Mouse (Mus musculus) intestine, embryonic 15.5 days (tissue): ENCODE measurements around the gene Pde8b. TPM values are rescaled to one million over a fixed set of nuclear protein-coding genes. Genes with fewer than 3 reads are reported as not detected.

ENCODE experiments used
- ATAC-seq: fragments of 200-750 bp; cut with Nextera tagmentation; 2 replicates; pipeline ENCODE4 v1.8.0; 2017; ENCODE audit warnings: moderate TSS enrichment, moderate library complexity
- H3K27ac ChIP-seq: fragments of 300-500 bp; sonication (generic); 2 replicates; pipeline ENCODE4 v1.5.1; 2015; ENCODE audit warnings: mild to moderate bottlenecking, inconsistent platforms
- H3K27me3 ChIP-seq: fragments of 300-500 bp; sonication (generic); replicated peaks from 2 replicates; pipeline ENCODE4 v1.6.1; 2015; ENCODE audit warnings: inconsistent platforms
- H3K36me3 ChIP-seq: fragments of 300-500 bp; sonication (generic); 2 replicates; pipeline ENCODE4 v1.6.1; 2015; ENCODE audit warnings: inconsistent platforms
- H3K4me1 ChIP-seq: fragments of 300-500 bp; sonication (generic); replicated peaks from 2 replicates; pipeline ENCODE4 v1.6.1; 2015; ENCODE audit warnings: inconsistent platforms
- H3K4me2 ChIP-seq: fragments of 300-500 bp; sonication (generic); replicated peaks from 2 replicates; pipeline ENCODE4 v1.6.1; 2015; ENCODE audit warnings: mild to moderate bottlenecking, inconsistent platforms
- H3K4me3 ChIP-seq: fragments of 300-500 bp; sonication (generic); replicated peaks from 2 replicates; pipeline ENCODE4 v1.5.1; 2015; ENCODE audit warnings: inconsistent platforms
- H3K9ac ChIP-seq: fragments of 300-500 bp; sonication (generic); 2 replicates; pipeline ENCODE4 v1.6.1; 2015; ENCODE audit warnings: inconsistent platforms
- H3K9me3 ChIP-seq: fragments of 300-500 bp; sonication (generic); 2 replicates; pipeline ENCODE4 v1.6.1; 2016; ENCODE audit warnings: inconsistent platforms
- WGBS: fragments of 180-500 bp; shearing (Covaris S2); methylation state at CpG from one replicate; pipeline ENCODE4 v1.1.7; 2015; 5-methylcytosine and 5-hydroxymethylcytosine counted together
- polyA plus RNA-seq: library from polyadenylated mRNA; unstranded; fragments of >200 nt; fragmentation: Nextera tagmentation; extraction: Ambion mirVana; gene quantifications from 2 replicates; pipeline ENCODE4 v1.2.1, GENCODE M21; 2015

Gene Pde8b
- polyA plus RNA-seq, 1 experiment from 2014 or later: 9.5 TPM

GRCm38 (mm10) chr13:95086033-95086432, 164.1 kb downstream of the Pde8b start:
- no peak for ATAC-seq
- 73% methylated on average over 5 of the region's 5 CpGs for WGBS
- Histone ChIP-seq H3K4me2 (no peak overlapping the region), H3K9me3 (no peaks in the 10 kb centered on the region), H3K27me3 (no peaks in the 10 kb centered on the region), H3K36me3 (no peaks in the 10 kb centered on the region), H3K4me1 (no peaks in the 10 kb centered on the region), H3K27ac (no peak overlapping the region), H3K4me3 (no peak overlapping the region), H3K9ac (no peak overlapping the region)

- no peaks in the 10 kb centered on the region for H3K27me3 ChIP-seq
- H3K4me1 ChIP-seq: no peaks in the 10 kb centered on the region
- H3K36me3 ChIP-seq: no peaks in the 10 kb centered on the region
- H3K9me3 ChIP-seq: no peaks in the 10 kb centered on the region
- H3K9ac ChIP-seq: no peak overlapping the region
- ATAC-seq: no peak
- no peak overlapping the region for H3K27ac ChIP-seq
- no peak overlapping the region for H3K4me2 ChIP-seq
- WGBS: 85% methylated on average over 3 of the region's 3 CpGs
- no peak overlapping the region for H3K4me3 ChIP-seq
Observed at GRCm38 (mm10) chr13:95082611-95083010, 167.5 kb downstream of the Pde8b start.

- H3K27ac ChIP-seq: no peak overlapping the region
- no peak overlapping the region for H3K4me3 ChIP-seq
- H3K9me3 ChIP-seq: no peaks in the 10 kb centered on the region
- no peaks in the 10 kb centered on the region for H3K27me3 ChIP-seq
- no peak for ATAC-seq
- no peak overlapping the region for H3K9ac ChIP-seq
- H3K4me1 ChIP-seq: no peaks in the 10 kb centered on the region
- WGBS: 81% methylated on average over 7 of the region's 7 CpGs
- H3K36me3 ChIP-seq: no peaks in the 10 kb centered on the region
- H3K4me2 ChIP-seq: no peak overlapping the region
Observed at GRCm38 (mm10) chr13:95081082-95081481, 169.1 kb downstream of the Pde8b start.

GRCm38 (mm10) chr13:95078492-95078891, 171.6 kb downstream of the Pde8b start:
- Histone ChIP-seq H3K27me3 (no peaks in the 10 kb centered on the region), H3K4me3 (no peak overlapping the region), H3K36me3 (no peaks in the 10 kb centered on the region), H3K27ac (no peak overlapping the region), H3K9ac (no peak overlapping the region), H3K9me3 (no peaks in the 10 kb centered on the region), H3K4me1 (no peaks in the 10 kb centered on the region), H3K4me2 (no peak overlapping the region)
- 65% methylated on average over 6 of the region's 6 CpGs for WGBS
- ATAC-seq: no peak

GRCm38 (mm10) chr13:95077688-95078087, 172.4 kb downstream of the Pde8b start:
- H3K27me3 ChIP-seq: no peaks in the 10 kb centered on the region
- no peak overlapping the region for H3K4me3 ChIP-seq
- H3K9ac ChIP-seq: no peak overlapping the region
- no peak for ATAC-seq
- H3K9me3 ChIP-seq: no peaks in the 10 kb centered on the region
- H3K4me2 ChIP-seq: no peak overlapping the region
- 81% methylated on average over 3 of the region's 3 CpGs for WGBS
- H3K27ac ChIP-seq: no peak overlapping the region
- no peaks in the 10 kb centered on the region for H3K4me1 ChIP-seq
- no peaks in the 10 kb centered on the region for H3K36me3 ChIP-seq

GRCm38 (mm10) chr13:95076142-95076541, 174.0 kb downstream of the Pde8b start:
- H3K4me1 ChIP-seq: no peaks in the 10 kb centered on the region
- H3K27ac ChIP-seq: no peak overlapping the region
- no peak for ATAC-seq
- H3K9me3 ChIP-seq: no peaks in the 10 kb centered on the region
- no peaks in the 10 kb centered on the region for H3K27me3 ChIP-seq
- no peak overlapping the region for H3K4me3 ChIP-seq
- WGBS: 81% methylated on average over 2 of the region's 2 CpGs
- H3K4me2 ChIP-seq: no peak overlapping the region
- no peaks in the 10 kb centered on the region for H3K36me3 ChIP-seq
- H3K9ac ChIP-seq: no peak overlapping the region

GRCm38 (mm10) chr13:95073445-95074172, 176.5 kb downstream of the Pde8b start:
- H3K4me2 ChIP-seq: no peak overlapping the region
- 61% methylated on average over 8 of the region's 8 CpGs for WGBS
- no peak overlapping the region for H3K4me3 ChIP-seq
- no peaks in the 10 kb centered on the region for H3K4me1 ChIP-seq
- H3K27ac ChIP-seq: no peak overlapping the region
- no peaks in the 10 kb centered on the region for H3K36me3 ChIP-seq
- ATAC-seq: 0 out of 2 replicates have a peak, but pooled peaks have one; percentile 47
- no peaks in the 10 kb centered on the region for H3K27me3 ChIP-seq
- no peak overlapping the region for H3K9ac ChIP-seq
- H3K9me3 ChIP-seq: no peaks in the 10 kb centered on the region

- Histone ChIP-seq H3K9me3 (no peaks in the 10 kb centered on the region), H3K4me1 (no peaks in the 10 kb centered on the region), H3K27me3 (no peaks in the 10 kb centered on the region), H3K4me3 (no peak overlapping the region), H3K27ac (no peak overlapping the region), H3K4me2 (no peak overlapping the region), H3K9ac (no peak overlapping the region), H3K36me3 (no peaks in the 10 kb centered on the region)
- ATAC-seq: no peak
Observed at GRCm38 (mm10) chr13:95070268-95070667, 179.9 kb downstream of the Pde8b start.

- WGBS: 65% methylated on average over 6 of the region's 6 CpGs
- no peak overlapping the region for H3K9ac ChIP-seq
- no peaks in the 10 kb centered on the region for H3K4me1 ChIP-seq
- H3K4me3 ChIP-seq: no peak overlapping the region
- no peaks in the 10 kb centered on the region for H3K9me3 ChIP-seq
- H3K36me3 ChIP-seq: no peaks in the 10 kb centered on the region
- H3K4me2 ChIP-seq: no peak overlapping the region
- ATAC-seq: no peak
- H3K27me3 ChIP-seq: no peaks in the 10 kb centered on the region
- no peak overlapping the region for H3K27ac ChIP-seq
Observed at GRCm38 (mm10) chr13:95067854-95068253, 182.3 kb downstream of the Pde8b start.

- Histone ChIP-seq H3K36me3 (no peaks in the 10 kb centered on the region), H3K9ac (no peak overlapping the region), H3K4me1 (no peaks in the 10 kb centered on the region), H3K27me3 (no peaks in the 10 kb centered on the region), H3K9me3 (no peaks in the 10 kb centered on the region), H3K27ac (no peak overlapping the region), H3K4me3 (no peak overlapping the region), H3K4me2 (no peak overlapping the region)
- 67% methylated on average over 4 of the region's 4 CpGs for WGBS
- no peak for ATAC-seq
Observed at GRCm38 (mm10) chr13:95063390-95064017, 186.6 kb downstream of the Pde8b start.

GRCm38 (mm10) chr13:95058885-95059284, 191.3 kb downstream of the Pde8b start:
- no peaks in the 10 kb centered on the region for H3K4me1 ChIP-seq
- H3K4me2 ChIP-seq: no peak overlapping the region
- WGBS: 83% methylated on average over 4 of the region's 4 CpGs
- no peak for ATAC-seq
- no peaks in the 10 kb centered on the region for H3K9me3 ChIP-seq
- no peak overlapping the region for H3K9ac ChIP-seq
- H3K36me3 ChIP-seq: no peaks in the 10 kb centered on the region
- H3K27me3 ChIP-seq: no peaks in the 10 kb centered on the region
- no peak overlapping the region for H3K4me3 ChIP-seq
- H3K27ac ChIP-seq: no peak overlapping the region

DNA sequence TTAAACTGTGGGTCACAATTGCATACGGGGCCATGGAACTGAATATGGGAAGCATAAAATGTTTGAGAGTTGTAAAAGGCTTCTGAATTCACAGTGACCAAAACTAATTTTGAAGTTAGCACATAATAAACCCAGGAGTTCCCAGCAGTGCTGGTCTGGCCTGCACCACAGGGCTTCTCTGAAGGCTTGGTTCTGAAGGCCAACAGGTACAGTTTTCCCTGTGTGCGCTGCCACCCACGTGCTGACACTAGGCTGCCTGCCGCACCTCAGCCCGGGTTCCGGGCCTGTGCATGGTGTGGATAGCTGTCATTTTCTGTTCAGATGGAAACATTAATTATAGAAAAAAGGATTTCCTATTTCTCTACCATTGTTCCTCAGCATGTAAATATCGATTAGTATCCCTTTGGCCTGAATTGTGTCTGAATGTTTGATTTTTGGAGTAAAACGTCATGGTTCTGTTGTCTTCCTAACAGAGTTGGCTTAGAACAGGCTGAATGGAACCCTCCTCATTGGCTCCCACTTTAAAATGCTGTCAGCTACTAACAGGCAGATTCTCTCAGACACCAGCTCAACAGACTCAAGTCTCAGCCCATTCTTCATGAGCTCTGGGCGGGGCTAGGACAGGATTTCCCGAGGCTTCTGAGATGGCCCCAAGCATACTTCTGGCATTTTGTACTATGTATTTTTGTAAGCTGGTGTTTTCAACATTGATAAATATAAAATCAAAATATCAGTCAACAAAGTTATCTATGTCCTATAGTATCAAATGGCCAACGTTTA, 193.4 kb downstream of the Pde8b start:
- H3K27ac ChIP-seq: no peak overlapping the region
- ATAC-seq: no peak
- 81% methylated on average over 11 of the region's 11 CpGs for WGBS

More for the DNA sequence above, 193.4 kb downstream of the Pde8b start:
- no peak overlapping the region for H3K4me3 ChIP-seq
- no peaks in the 10 kb centered on the region for H3K9me3 ChIP-seq
- no peak overlapping the region for H3K9ac ChIP-seq
- H3K36me3 ChIP-seq: no peaks in the 10 kb centered on the region
- no peak overlapping the region for H3K4me2 ChIP-seq
- no peaks in the 10 kb centered on the region for H3K4me1 ChIP-seq
- H3K27me3 ChIP-seq: no peaks in the 10 kb centered on the region
